Mouse (Mus musculus): ENCODE measurements around the gene Pla2g4f. TPM values are rescaled to one million over a fixed set of nuclear protein-coding genes. Genes with fewer than 3 reads are reported as not detected.

The Pla2g4f gene
- polyA plus RNA-seq (2014; fragmentation: Nextera tagmentation; extraction: Ambion mirVana), result not detected in 2 replicates

DNA sequence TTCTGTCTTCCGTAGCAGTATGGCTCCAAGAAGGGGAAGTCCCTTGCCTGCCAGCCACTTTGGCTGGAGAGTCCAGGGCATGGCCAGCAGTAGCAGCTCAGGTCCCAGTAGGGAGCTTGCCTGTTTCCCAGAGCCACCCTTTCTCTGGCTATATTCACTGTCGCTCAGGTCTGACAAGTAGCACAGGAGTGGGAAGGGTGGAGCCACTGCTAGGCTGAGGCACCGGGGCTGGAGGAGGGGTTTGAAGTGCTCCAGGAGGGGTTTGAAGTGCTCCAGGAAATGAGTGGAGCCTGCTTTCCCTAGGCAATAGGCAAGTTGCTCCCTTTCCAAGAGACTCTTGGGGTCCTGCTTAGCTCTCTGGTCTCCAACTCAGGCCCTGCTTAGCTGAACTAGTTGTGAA is at the start of gene Pla2g4f:
Gene Pla2g4f (minus strand): TSS at position 190 of the 400 bp plus-strand sequence.
- no peak within 1 kb of the TSS for H3K4me2 ChIP-seq (replicated peaks; ENCODE audit: low read depth, low read length)
- H3K36me3 ChIP-seq (ENCODE audit: control insufficient read depth, insufficient read depth, low read length), result no peaks in the 10 kb centered on the region
- ATAC-seq (ENCODE audit: low FRiP score) (no peak), DNase-seq (ENCODE audit: low spot score) (no peak)
- no peak within 1 kb of the TSS for H3K4me3 ChIP-seq (ENCODE audit: low read depth, low read length)
- no peaks in the 10 kb centered on the region for H3K9me3 ChIP-seq (ENCODE audit: control insufficient read depth, low read length)
- H3K27me3 ChIP-seq (ENCODE audit: control insufficient read depth, insufficient read depth, low read length), result no peaks in the 10 kb centered on the region
- H3K4me1 ChIP-seq (replicated peaks; ENCODE audit: control insufficient read depth, insufficient read depth, low read length), result no peaks in the 10 kb centered on the region
- WGBS, result 81% methylated on average over 3 of the region's 3 CpGs
- no peak within 1 kb of the TSS for H3K27ac ChIP-seq (ENCODE audit: low read depth, low read length)
- no peak within 1 kb of the TSS for H3K9ac ChIP-seq (ENCODE audit: low read depth, low read length)

GRCm38 (mm10) chr2:120360425-120360824 is 46.5 kb upstream of the Pla2g4f start:
- no peaks in the 10 kb centered on the region for H3K4me1 ChIP-seq (replicated peaks; ENCODE audit: control insufficient read depth, insufficient read depth, low read length)
- ATAC-seq (ENCODE audit: low FRiP score), result no peak
- 80% methylated on average over 1 of the region's 1 CpGs for WGBS
- no peaks in the 10 kb centered on the region for H3K27me3 ChIP-seq (ENCODE audit: control insufficient read depth, insufficient read depth, low read length)
- H3K4me3 ChIP-seq (ENCODE audit: low read depth, low read length), result no peak overlapping the region
- no peak overlapping the region for H3K4me2 ChIP-seq (replicated peaks; ENCODE audit: low read depth, low read length)
- H3K27ac ChIP-seq (ENCODE audit: low read depth, low read length), result no peak overlapping the region
- DNase-seq (ENCODE audit: low spot score), result no peak
- H3K9ac ChIP-seq (ENCODE audit: low read depth, low read length), result no peak overlapping the region
- H3K9me3 ChIP-seq (ENCODE audit: control insufficient read depth, low read length), result no peaks in the 10 kb centered on the region
- H3K36me3 ChIP-seq (ENCODE audit: control insufficient read depth, insufficient read depth, low read length), result peaks cover 7% of the 10 kb centered on the region; the same call in 1 of the 2 replicates

DNA sequence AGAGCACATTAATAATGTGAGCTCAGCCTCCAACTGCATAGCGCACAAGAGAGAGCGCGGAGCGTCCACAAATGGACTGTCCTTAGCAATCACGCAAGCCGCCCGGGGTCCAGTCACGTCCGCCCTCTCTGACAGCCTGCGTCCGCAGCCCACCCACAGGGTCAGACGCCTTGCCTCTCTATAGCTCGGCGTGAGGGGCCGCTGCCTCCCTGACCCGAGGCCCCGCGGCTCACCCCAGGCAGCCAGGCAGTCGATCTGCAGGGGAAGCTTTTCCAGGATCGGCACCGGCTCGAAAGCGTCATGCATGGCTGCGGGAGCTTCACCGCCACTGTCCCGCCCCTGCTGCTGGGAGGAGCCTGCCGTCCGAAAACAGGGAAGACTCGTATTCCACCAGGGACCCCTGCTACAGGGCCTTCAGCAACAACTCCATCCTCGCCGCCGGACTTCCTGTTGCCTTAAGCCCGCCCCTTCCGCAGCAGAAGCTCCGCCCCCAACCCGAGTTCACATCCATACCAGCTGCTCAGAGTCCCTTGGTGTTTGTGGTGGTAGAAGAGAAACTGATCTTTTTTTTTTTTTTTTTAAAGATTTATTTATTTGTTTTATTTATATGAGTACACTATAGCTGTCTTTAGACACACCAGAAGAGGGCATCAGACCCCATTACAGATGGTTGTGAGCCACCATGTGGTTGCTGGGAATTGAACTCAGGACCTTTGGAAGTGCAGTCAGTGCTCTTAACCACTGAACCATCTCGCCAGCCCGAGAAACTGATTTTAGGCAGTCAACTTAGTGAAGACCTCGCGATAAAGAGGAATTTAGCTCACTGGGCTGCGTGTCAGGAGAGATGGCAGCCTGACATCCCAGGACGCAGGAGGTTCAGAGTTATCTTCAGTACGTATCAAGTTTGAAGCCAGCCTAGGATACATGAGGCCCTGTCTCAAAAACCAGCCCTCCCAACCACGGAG is 39.0 kb upstream of the Pla2g4f start, which contains the start of gene Vps39:
Gene Vps39 (minus strand): TSS at position 456 of the 965 bp plus-strand sequence.
- Histone ChIP-seq H3K9ac (ENCODE audit: low read depth, low read length) (peak within 1 kb of the TSS; percentile 81), H3K4me1 (replicated peaks; ENCODE audit: control insufficient read depth, insufficient read depth, low read length) (no peaks in the 10 kb centered on the region), H3K27me3 (ENCODE audit: control insufficient read depth, insufficient read depth, low read length) (no peaks in the 10 kb centered on the region), H3K4me3 (ENCODE audit: low read depth, low read length) (peak within 1 kb of the TSS; percentile 67), H3K36me3 (ENCODE audit: control insufficient read depth, insufficient read depth, low read length) (peaks cover 5% of the 10 kb centered on the region; the same call in 1 of the 2 replicates), H3K9me3 (ENCODE audit: control insufficient read depth, low read length) (no peaks in the 10 kb centered on the region), H3K27ac (ENCODE audit: low read depth, low read length) (peak within 1 kb of the TSS; percentile 32), H3K4me2 (replicated peaks; ENCODE audit: low read depth, low read length) (peak within 1 kb of the TSS; percentile 50)
- ATAC-seq (ENCODE audit: low FRiP score) (peak; percentile 93), DNase-seq (ENCODE audit: low spot score) (peak; percentile 93)
- WGBS, result 11% methylated on average over 44 of the region's 44 CpGs

- peaks cover 5% of the 10 kb centered on the region; the same call in 1 of the 2 replicates for H3K36me3 ChIP-seq (ENCODE audit: control insufficient read depth, insufficient read depth, low read length)
These were observed 37.4 kb upstream of the Pla2g4f start for GRCm38 (mm10) chr2:120351321-120351720.

DNA sequence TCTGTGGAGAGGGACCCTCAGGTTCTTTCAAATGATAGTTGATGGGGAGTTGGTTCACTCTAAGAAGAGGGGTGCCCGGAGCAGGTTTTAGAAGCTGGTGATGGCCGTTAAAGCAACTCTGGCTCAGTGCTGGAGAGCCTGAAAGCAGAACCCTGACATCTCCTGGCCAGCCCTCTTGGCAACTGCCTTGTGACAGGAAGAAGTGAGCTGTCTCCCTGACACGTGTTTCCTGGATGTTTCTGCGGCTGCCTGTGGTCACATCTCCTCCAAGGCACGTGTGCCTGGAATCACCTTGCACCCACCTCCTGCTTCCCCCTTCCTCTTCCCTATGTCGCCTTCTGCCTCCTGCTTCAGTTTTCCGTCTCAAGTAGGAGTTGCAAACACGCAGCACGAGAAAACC is 34.2 kb upstream of the Pla2g4f start:
- no peak overlapping the region for H3K4me3 ChIP-seq (ENCODE audit: low read depth, low read length)
- 86% methylated on average over 9 of the region's 9 CpGs for WGBS
- no peaks in the 10 kb centered on the region for H3K36me3 ChIP-seq (ENCODE audit: control insufficient read depth, insufficient read depth, low read length)
- no peaks in the 10 kb centered on the region for H3K27me3 ChIP-seq (ENCODE audit: control insufficient read depth, insufficient read depth, low read length)
- no peak overlapping the region for H3K9ac ChIP-seq (ENCODE audit: low read depth, low read length)
- ATAC-seq (ENCODE audit: low FRiP score), result no peak
- H3K27ac ChIP-seq (ENCODE audit: low read depth, low read length), result no peak overlapping the region
- no peak overlapping the region for H3K4me2 ChIP-seq (replicated peaks; ENCODE audit: low read depth, low read length)
- no peaks in the 10 kb centered on the region for H3K4me1 ChIP-seq (replicated peaks; ENCODE audit: control insufficient read depth, insufficient read depth, low read length)
- no peaks in the 10 kb centered on the region for H3K9me3 ChIP-seq (ENCODE audit: control insufficient read depth, low read length)
- no peak for DNase-seq (ENCODE audit: low spot score)

More at GRCm38 (mm10) chr2:120351321-120351720, 37.4 kb upstream of the Pla2g4f start:
- H3K4me1 ChIP-seq (replicated peaks; ENCODE audit: control insufficient read depth, insufficient read depth, low read length), result no peaks in the 10 kb centered on the region
- WGBS, result 89% methylated on average over 5 of the region's 5 CpGs
- no peak for ATAC-seq (ENCODE audit: low FRiP score)
- no peak overlapping the region for H3K4me3 ChIP-seq (ENCODE audit: low read depth, low read length)
- H3K27me3 ChIP-seq (ENCODE audit: control insufficient read depth, insufficient read depth, low read length), result no peaks in the 10 kb centered on the region
- no peak for DNase-seq (ENCODE audit: low spot score)
- H3K4me2 ChIP-seq (replicated peaks; ENCODE audit: low read depth, low read length), result no peak overlapping the region
- H3K27ac ChIP-seq (ENCODE audit: low read depth, low read length), result no peak overlapping the region
- H3K9ac ChIP-seq (ENCODE audit: low read depth, low read length), result no peak overlapping the region
- no peaks in the 10 kb centered on the region for H3K9me3 ChIP-seq (ENCODE audit: control insufficient read depth, low read length)

DNA sequence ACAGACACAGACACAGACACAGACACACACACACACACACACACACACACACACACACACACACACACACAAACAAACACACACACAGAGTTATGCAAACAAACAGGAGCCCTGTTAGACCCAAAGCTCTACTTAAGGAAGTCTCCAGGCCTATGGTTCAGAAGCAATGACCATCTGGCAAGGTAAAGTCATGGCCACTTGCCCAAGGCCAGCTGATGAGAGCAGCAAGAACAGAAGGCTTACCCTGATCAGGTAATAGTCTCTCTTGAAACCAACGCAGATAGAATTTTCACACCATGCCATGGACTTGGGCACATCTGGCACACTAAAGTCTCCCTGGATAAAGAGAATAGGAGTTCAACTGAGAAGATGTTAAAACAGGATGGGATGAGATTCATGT is 27.8 kb upstream of the Pla2g4f start:
- H3K4me2 ChIP-seq (replicated peaks; ENCODE audit: low read depth, low read length), result no peak overlapping the region
- H3K36me3 ChIP-seq (ENCODE audit: control insufficient read depth, insufficient read depth, low read length), result 0 out of 2 replicates have a peak, but pooled peaks cover 2% of the 10 kb centered on the region
- H3K4me3 ChIP-seq (ENCODE audit: low read depth, low read length), result no peak overlapping the region
- ATAC-seq (ENCODE audit: low FRiP score) (no peak), DNase-seq (ENCODE audit: low spot score) (no peak)
- 96% methylated on average over 1 of the region's 1 CpGs for WGBS
- H3K27ac ChIP-seq (ENCODE audit: low read depth, low read length), result no peak overlapping the region
- no peaks in the 10 kb centered on the region for H3K27me3 ChIP-seq (ENCODE audit: control insufficient read depth, insufficient read depth, low read length)
- no peaks in the 10 kb centered on the region for H3K9me3 ChIP-seq (ENCODE audit: control insufficient read depth, low read length)
- H3K9ac ChIP-seq (ENCODE audit: low read depth, low read length), result no peak overlapping the region
- H3K4me1 ChIP-seq (replicated peaks; ENCODE audit: control insufficient read depth, insufficient read depth, low read length), result no peaks in the 10 kb centered on the region

- Histone ChIP-seq H3K9me3 (ENCODE audit: control insufficient read depth, low read length) (no peaks in the 10 kb centered on the region), H3K27ac (ENCODE audit: low read depth, low read length) (no peak overlapping the region), H3K4me2 (replicated peaks; ENCODE audit: low read depth, low read length) (no peak overlapping the region), H3K4me1 (replicated peaks; ENCODE audit: control insufficient read depth, insufficient read depth, low read length) (no peaks in the 10 kb centered on the region), H3K4me3 (ENCODE audit: low read depth, low read length) (no peak overlapping the region), H3K36me3 (ENCODE audit: control insufficient read depth, insufficient read depth, low read length) (0 out of 2 replicates have a peak, but pooled peaks cover 2% of the 10 kb centered on the region), H3K27me3 (ENCODE audit: control insufficient read depth, insufficient read depth, low read length) (no peaks in the 10 kb centered on the region), H3K9ac (ENCODE audit: low read depth, low read length) (no peak overlapping the region)
- ATAC-seq (ENCODE audit: low FRiP score) (no peak), DNase-seq (ENCODE audit: low spot score) (no peak)
- 83% methylated on average over 2 of the region's 2 CpGs for WGBS
These were observed 23.9 kb upstream of the Pla2g4f start for GRCm38 (mm10) chr2:120337886-120338285.

GRCm38 (mm10) chr2:120331575-120331974 is 17.6 kb upstream of the Pla2g4f start:
- no peak overlapping the region for H3K9ac ChIP-seq (ENCODE audit: low read depth, low read length)
- H3K4me1 ChIP-seq (replicated peaks; ENCODE audit: control insufficient read depth, insufficient read depth, low read length), result no peaks in the 10 kb centered on the region
- no peak overlapping the region for H3K27ac ChIP-seq (ENCODE audit: low read depth, low read length)
- H3K4me2 ChIP-seq (replicated peaks; ENCODE audit: low read depth, low read length), result no peak overlapping the region
- H3K4me3 ChIP-seq (ENCODE audit: low read depth, low read length), result no peak overlapping the region
- 96% methylated on average over 4 of the region's 4 CpGs for WGBS
- no peaks in the 10 kb centered on the region for H3K27me3 ChIP-seq (ENCODE audit: control insufficient read depth, insufficient read depth, low read length)
- no peak for DNase-seq (ENCODE audit: low spot score)
- H3K36me3 ChIP-seq (ENCODE audit: control insufficient read depth, insufficient read depth, low read length), result 0 out of 2 replicates have a peak, but pooled peaks cover 2% of the 10 kb centered on the region
- ATAC-seq (ENCODE audit: low FRiP score), result no peak
- H3K9me3 ChIP-seq (ENCODE audit: control insufficient read depth, low read length), result no peaks in the 10 kb centered on the region
